Mouse (Mus musculus) CD4-positive, CD25-positive, alpha-beta regulatory T cell, adult 9 weeks (primary cell): ENCODE data around the gene Rgl2. TPM values are rescaled to one million over a fixed set of nuclear protein-coding genes. Genes with fewer than 3 reads are reported as not detected.

Experiments used
- polyA plus RNA-seq: library from polyadenylated mRNA; unstranded; fragments of 100-300 nt; shearing (Covaris generic); gene quantifications from one replicate; pipeline ENCODE4 v1.2.1, GENCODE M21; 2017

Gene Rgl2
- 107 TPM for polyA plus RNA-seq

DNA sequence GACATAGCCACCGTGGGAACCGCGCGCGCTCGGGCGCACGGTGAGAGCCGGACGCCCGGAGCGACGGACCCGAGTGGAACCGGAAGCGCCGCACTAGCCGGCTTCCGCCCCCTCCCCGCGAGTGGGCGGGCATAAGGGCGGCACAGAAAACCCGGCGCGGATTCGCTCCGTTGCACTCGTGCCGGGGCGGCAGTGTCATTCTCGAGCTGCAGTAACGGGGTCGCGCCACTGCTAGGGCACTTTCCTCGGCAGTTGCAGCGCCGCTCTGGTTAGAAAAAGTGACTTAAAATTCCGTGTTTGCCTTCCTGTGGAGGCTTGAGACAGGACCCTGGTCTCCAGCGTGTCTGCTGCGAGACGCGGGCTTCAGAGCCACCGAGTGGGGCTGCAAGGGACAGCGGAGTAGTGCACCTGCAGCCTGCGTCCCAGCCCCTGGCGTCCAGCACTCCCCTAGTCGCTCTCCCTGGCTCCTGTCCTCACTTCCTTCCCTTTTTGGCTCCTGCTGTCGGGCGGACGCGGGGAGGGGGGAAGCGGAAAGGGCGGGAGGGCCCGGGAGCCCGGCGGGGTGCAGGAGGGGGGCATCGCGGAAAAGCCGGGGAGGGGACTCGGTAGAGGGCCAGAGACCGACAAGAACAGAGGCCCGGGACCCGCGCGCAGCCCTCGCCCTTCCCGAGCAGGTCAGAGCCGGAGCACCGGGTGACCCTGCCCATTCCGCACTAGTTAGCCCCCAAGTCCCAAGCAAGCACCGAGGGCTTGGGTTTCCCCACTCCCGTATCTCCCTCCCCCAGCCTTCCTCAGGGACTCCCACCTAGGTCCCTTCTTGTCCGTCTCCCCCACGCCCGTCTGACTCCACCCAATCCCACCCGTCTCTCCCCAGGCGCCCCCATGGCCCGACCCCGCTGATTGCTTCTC is at the start of gene Rgl2:
Gene Rgl2 (plus strand): TSS at position 173 of the 909 bp plus-strand sequence.

DNA sequence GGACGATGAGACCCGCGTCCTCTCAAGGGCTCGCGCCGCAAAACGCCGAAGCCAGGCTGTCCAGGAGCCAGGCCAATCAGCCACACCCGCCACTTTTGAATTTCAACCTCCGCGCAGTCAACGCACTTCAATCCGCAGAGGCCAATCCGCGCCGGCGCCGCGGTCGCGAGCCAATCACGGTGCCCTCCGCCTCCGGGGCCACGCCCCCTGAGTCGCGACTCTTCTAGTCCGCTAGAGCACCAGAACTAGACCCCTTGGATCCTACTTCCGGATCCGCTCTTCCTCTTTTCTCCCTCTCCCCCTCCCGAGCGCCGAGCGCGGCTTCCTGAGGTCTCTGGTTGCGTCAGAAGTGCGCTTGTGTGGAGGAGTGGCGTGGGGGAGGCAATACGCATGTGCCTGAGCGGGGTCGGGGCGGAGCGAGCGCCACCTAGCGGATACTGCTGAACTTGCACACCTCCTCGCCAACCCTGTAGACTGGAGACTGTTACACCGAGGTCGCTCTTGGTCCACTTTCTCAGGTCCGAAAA is 38.7 kb upstream of the Rgl2 start, which contains the start of gene Kifc1:
Gene Kifc1 (minus strand): TSS at position 129 of the 527 bp plus-strand sequence.

DNA sequence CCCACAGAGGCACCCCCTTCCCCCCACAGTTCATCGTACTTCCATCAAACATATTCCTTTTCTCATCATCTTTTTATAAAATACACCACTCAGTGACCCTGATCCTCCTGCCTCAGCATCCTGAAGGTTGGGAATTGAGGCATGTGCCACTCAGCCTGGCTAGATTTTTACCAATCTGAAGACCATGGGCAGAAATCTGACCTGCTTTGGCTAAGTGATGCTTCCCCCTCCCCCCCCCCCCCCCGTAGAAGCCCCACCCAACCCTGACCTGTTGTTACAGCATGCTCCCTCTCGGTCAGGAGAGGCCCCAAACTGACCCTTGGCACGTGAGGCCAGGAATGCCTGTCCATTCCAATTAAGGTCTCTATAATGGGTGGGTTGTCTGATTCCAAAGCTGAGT is 24.5 kb upstream of the Rgl2 start, which contains the start of gene Platr17:
Gene Platr17 (plus strand): TSS at position 301 of the 400 bp plus-strand sequence.

DNA sequence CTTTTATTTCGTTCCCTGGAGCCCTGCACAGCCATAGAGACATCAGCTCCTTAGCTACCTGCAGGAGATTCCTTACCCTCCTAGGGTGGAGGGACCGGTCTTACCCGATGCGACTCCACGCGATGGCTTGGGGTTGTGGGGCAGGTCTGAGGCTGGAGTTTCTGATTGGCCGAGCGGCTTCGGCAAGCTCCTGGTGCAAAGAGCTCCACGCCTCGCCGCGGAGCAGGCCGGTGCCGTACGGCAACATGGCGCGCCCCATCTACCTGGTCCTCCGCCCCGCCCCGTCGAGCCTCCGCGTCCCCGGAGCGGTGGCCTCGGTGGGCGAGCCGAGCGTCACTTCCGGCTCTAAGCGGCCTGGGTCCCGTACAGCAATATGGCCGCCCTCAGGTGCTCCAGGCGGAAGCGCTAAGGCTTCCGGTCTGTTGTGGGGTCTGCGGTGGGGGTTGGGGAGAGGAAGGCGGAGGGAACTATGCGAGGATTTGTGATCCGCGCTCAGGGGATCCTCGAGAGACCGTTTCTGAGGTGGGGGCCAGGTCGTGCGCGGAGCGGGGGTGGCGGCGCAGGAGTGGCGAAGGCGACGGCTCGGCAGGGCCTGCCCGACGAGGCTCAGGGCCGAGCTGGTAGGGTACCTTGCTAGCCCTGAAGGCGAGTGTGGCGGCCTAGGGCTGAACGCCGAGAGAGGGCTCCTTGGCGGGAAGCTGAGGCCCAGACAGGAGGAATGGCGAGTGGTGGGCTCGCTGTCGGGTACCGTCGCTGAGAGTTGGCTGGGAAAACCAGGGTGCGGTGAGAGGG is 20.1 kb upstream of the Rgl2 start, which contains the start of gene Daxx:
Gene Daxx (plus strand): TSS at position 338 of the 792 bp plus-strand sequence.

DNA sequence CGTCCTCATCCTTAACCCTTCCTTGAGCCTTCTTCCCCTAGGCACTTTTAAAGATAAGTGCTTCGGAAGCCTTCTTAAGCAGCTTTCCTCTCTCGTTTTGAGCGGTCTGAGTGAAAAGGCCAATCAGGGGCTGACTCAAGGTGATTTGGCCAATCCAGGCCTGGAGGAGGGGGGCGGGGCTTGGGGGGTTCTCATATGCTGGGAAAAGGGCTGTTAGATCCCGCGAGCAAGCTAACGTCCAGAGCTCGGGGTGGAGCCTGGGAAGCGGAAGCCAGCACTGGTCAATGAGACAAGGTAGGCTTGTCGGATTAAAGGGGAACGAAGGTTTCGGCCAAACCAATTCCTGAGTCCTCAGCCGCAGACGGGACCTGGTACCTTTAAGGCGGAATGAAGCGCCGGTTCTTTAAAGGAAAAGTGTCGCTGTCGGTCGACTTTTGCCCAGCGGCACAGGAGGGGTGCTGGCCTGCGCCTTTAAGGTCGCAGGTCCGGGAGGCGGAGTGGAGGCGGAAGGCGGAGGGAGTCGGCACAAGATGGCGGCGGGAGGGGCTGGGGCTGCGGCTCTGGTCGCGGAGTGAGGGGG is 13.6 kb upstream of the Rgl2 start, which contains the start of the genes Tapbp and Zbtb22:
Gene Tapbp (plus strand): TSS at position 229 of the 580 bp plus-strand sequence.
Gene Zbtb22 (plus strand): TSS at position 234 of the 580 bp plus-strand sequence.

DNA sequence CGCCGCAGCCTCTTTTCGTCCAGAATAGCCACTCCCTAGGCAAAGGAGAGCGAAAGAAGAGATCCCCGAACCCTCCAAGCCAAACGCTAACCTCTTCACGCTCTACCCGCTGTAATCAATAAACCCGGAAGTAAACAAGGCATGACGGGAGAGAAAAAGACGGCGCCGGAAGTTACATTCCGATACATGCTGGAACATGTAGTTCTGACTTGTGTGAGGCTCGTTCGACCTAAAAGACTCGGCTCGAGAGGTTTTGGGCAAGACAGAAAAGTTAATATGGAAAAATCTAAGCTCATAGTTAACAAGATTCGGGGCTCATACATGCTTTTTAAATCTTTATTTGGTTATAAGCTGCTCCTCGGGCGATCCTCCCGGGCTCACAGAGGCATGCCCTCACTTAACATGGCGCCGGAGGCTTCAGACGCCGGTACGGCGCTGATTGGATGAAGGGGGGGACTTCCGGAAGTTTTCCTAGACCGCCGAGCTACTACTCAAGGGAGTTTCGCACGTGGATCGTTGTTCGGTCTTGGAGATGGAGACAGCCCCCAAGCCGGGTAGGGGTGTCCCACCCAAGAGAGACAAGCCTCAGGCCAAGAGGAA is 11.0 kb downstream of the Rgl2 start, which contains the start of the genes Pfdn6 and Wdr46:
Gene Pfdn6 (minus strand): TSS at position 138 of the 600 bp plus-strand sequence.
Gene Wdr46 (plus strand): TSS at position 455 of the 600 bp plus-strand sequence.

DNA sequence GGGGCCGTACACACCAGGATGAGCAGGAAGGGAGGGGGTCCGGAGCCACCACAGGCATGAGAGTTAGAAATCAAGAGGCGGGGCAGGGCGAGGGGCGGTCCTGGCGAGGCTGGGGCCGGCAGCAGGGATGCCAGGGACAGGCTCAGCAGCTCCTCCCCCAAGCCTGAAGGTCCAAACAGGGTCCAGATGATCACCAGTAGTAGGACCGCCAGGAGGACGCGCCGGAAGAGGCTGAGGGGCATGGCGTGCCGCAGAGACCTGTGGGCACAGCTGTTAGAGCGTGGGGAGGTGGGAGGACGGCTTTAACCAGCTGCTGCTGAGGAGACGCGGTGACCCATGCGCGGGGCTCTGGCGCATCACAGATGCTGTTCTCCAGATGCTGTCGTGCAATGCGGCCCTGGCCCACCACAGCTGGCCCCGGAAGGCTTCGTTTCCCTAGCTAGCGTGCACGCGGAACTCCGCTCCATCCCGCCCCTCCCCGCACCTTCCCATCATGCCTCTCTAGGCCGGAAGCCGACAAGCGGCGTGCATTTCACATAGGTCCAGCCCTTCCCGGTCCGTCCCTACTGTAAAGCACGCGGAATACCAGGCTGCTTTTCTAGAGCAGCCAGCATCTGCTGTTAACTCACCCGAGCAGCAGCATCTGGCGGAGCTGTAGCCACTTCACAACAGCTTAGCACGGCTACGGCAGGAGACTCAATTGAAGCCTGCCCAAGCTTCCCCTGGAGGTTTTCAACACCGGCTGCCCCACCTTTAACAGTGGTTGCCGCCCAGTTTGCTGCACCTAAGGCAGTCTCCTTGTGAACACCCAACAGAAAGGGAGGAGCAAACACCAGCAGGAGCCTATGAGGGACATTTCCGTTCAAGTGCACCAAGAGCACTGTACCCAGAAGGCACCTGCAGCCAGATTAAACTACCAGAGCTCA is 21.9 kb downstream of the Rgl2 start, which contains the start of gene B3galt4:
Gene B3galt4 (minus strand): TSS at position 468 of the 926 bp plus-strand sequence.

DNA sequence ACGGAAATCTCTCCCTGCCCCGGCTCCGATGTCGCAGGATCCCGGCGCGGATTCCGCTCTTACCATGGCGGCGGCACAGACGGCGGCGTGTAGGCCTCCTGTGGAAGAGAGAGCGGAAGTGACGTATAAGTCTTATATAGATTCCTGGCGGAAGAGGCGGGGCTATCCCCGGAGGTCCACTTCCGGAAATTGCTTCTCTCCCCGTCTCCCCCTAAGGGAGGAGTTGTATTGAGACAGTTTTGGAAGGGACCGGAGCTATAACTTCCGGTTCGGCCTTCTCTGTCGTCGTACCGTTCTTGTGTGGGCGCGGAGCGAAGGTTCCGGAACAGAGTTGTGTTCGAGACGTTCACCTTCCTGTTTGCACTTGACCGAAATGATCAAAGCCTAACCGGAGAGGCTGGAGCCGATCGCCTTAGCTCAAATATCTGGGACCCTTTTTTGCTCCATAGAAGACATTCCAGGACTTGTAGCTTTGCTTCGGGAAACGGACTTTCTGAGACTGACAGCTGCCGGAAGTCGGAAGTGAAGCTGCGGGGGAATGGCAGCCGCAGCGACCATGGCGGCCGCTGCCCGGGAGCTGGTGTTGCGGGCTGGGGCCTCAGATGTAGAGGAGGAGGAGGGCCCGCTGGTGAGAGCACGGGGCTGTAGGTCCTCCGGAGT is 26.3 kb downstream of the Rgl2 start, which contains the start of the genes Vps52 and Rps18:
Gene Vps52 (plus strand): TSS at position 258 of the 660 bp plus-strand sequence.
Gene Rps18 (minus strand): TSS at position 447 of the 660 bp plus-strand sequence.

Other genes with a start within 250 kb of the Rgl2 start
- 352 TPM for gene Hnrnpm, start 242.7 kb upstream of the Rgl2 start, polyA plus RNA-seq
- gene March2, start 210.9 kb upstream of the Rgl2 start, polyA plus RNA-seq: 33.3 TPM
- 331 TPM for gene Rab11b, start 169.0 kb upstream of the Rgl2 start, polyA plus RNA-seq
- 3.4 TPM for gene Angptl4, start 147.7 kb upstream of the Rgl2 start, polyA plus RNA-seq
- gene Kank3, start 119.0 kb upstream of the Rgl2 start, polyA plus RNA-seq: 3.2 TPM
- gene Rps28, start 105.0 kb upstream of the Rgl2 start, polyA plus RNA-seq: 1,412 TPM
- 422 TPM for gene Ndufa7, start 105.0 kb upstream of the Rgl2 start, polyA plus RNA-seq
- gene Cd320, start 86.5 kb upstream of the Rgl2 start, polyA plus RNA-seq: 26.2 TPM
- gene Gm7029, start 55.7 kb upstream of the Rgl2 start, polyA plus RNA-seq: not detected
- 5.5 TPM for gene Kifc1, start 38.9 kb upstream of the Rgl2 start, polyA plus RNA-seq
- 4.0 TPM for gene Platr17, start 24.4 kb upstream of the Rgl2 start, polyA plus RNA-seq
- gene Daxx, start 20.1 kb upstream of the Rgl2 start, polyA plus RNA-seq: 143 TPM
- 701 TPM for gene Tapbp, start 13.6 kb upstream of the Rgl2 start, polyA plus RNA-seq
- gene Zbtb22, start 13.6 kb upstream of the Rgl2 start, polyA plus RNA-seq: 23.0 TPM
- gene Pfdn6, start 10.8 kb downstream of the Rgl2 start, polyA plus RNA-seq: 152 TPM
- gene Wdr46, start 11.1 kb downstream of the Rgl2 start, polyA plus RNA-seq: 76.0 TPM
- gene B3galt4, start 21.9 kb downstream of the Rgl2 start, polyA plus RNA-seq: 46.4 TPM
- gene Vps52, start 26.3 kb downstream of the Rgl2 start, polyA plus RNA-seq: 90.1 TPM
- 3,509 TPM for gene Rps18, start 26.5 kb downstream of the Rgl2 start, polyA plus RNA-seq
- 12,738 TPM for gene H2-K1, start 70.8 kb downstream of the Rgl2 start, polyA plus RNA-seq
- gene Ring1, start 95.1 kb downstream of the Rgl2 start, polyA plus RNA-seq: 15.2 TPM
- gene H2-Ke6, start 98.5 kb downstream of the Rgl2 start, polyA plus RNA-seq: 37.9 TPM
- 157 TPM for gene Slc39a7, start 102.1 kb downstream of the Rgl2 start, polyA plus RNA-seq
- 23.4 TPM for gene Rxrb, start 102.3 kb downstream of the Rgl2 start, polyA plus RNA-seq
- gene Col11a2, start 109.9 kb downstream of the Rgl2 start, polyA plus RNA-seq: 2.1 TPM
- gene H2-Oa, start 162.8 kb downstream of the Rgl2 start, polyA plus RNA-seq: 37.0 TPM
- 119 TPM for gene H2-DMa, start 190.0 kb downstream of the Rgl2 start, polyA plus RNA-seq
- gene Brd2, start 193.1 kb downstream of the Rgl2 start, polyA plus RNA-seq: 109 TPM
- 5.8 TPM for gene H2-DMb2, start 213.8 kb downstream of the Rgl2 start, polyA plus RNA-seq
- 1.5 TPM for gene H2-DMb1, start 223.5 kb downstream of the Rgl2 start, polyA plus RNA-seq